Mouse (Mus musculus) small intestine, adult 2 months (tissue): ENCODE results near the gene Foxp1.

Source experiments
- CTCF ChIP-seq: fragments of 200-500 bp; IDR thresholded peaks from 2 replicates; pipeline ENCODE4 v1.5.1; 2012; ENCODE audit warnings: low read depth, mild to moderate bottlenecking, control low read depth, inconsistent platforms, low read length, moderate library complexity, mixed read lengths; ENCODE audit not compliant: insufficient replicate concordance, insufficient read length; ENCODE audit errors: extremely low read depth
- POLR2A ChIP-seq: fragments of 200-500 bp; IDR thresholded peaks from 2 replicates; pipeline ENCODE4 v1.6.1; 2012; ENCODE audit warnings: low read depth, mild to moderate bottlenecking, control low read depth, inconsistent platforms, low read length, moderate library complexity

- TF ChIP-seq CTCF: no peak
- TF ChIP-seq POLR2A: no peak
These were observed 376.1 kb downstream of the Foxp1 start for GRCm38 (mm10) chr6:99146400-99146905.
